Mouse (Mus musculus) cerebellum, adult 2 months (tissue): Measurements from ENCODE around the gene Tnpo1.

Experiments
- CTCF ChIP-seq: fragments of 200-500 bp; IDR thresholded peaks from 2 replicates; pipeline ENCODE4 v1.5.1; 2011; ENCODE audit warnings: low read depth, mild to moderate bottlenecking, control low read depth, low read length, moderate library complexity, borderline replicate concordance; ENCODE audit not compliant: insufficient read depth
- POLR2A ChIP-seq: fragments of 200-500 bp; IDR thresholded peaks from 2 replicates; pipeline ENCODE4 v1.6.1; 2011; ENCODE audit warnings: low read length, control low read depth, borderline replicate concordance; ENCODE audit not compliant: insufficient read depth

GRCm38 (mm10) chr13:98922806-98923205, 3.4 kb downstream of the Tnpo1 start:
- TF ChIP-seq CTCF (no peak), POLR2A (no peak)
